15 mouse cellular contexts compared by ENCODE assay signal in the genomic region with DNA sequence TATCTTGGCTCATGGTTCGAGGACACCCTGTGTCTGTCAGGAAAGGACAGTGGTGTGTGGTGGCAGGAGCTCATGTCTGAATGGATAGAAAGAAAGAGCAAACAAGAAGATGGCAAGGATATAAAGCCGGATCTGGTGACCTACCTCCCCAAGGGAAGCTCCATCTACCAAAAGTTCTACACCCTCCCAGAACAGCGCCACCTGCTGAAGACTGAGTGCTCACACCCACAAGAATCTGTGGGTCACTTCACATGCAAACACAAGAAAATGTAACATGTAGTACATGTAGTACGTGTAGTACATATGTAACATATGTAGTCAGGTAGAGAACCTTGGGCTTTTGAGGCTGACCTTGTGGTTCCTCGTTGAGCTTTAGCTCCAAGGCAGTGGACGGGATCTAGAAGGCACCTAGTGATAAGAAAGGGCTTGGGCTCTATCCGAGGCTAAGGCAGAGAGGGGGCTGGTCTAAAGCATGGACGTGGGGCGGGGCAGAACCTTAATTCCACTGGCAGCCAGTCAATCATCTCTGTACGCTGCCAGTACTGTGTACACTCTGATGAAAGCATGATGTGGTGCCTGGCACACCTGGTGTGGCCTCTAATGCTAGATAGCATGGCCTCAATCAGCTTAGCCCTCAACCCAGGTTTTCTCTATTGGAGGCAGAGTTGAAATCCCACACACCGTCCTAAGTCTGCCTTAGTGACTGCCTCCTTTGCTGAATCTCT.
DNase-seq lines count a peak whose midpoint lies in the region; ATAC-seq and TF ChIP-seq lines count a peak whose summit lies in the region.
"Had no signal": no experiment of that assay in that cellular context is flagged by ENCODE, and none has a peak within 500 bp of the region (broad histone marks: within the 10 kb centered on the region; RNA-seq: fewer than 3 reads in every experiment).

No protein-coding gene starts in this region.

- no peak for ATAC-seq in forebrain, postnatal 0 days
- ATAC-seq in forebrain, embryonic 14.5 days = no peak
- no peak for ATAC-seq in lung, embryonic 14.5 days (ENCODE audit: insufficient read depth)
- peak; percentile 57; the same call in 1 of the 2 replicates for ATAC-seq in intestine, embryonic 16.5 days
- ATAC-seq in inflammation-experienced regulatory T-cells, adult 6 months = no peak

- peak; percentile 39; the same call in 1 of the 2 replicates for TF ChIP-seq CTCF in forebrain, postnatal 0 days (IDR thresholded peaks at IDR 0.05; ENCODE audit: low read depth)
- peak; percentile 36 for TF ChIP-seq CTCF in lung, embryonic 14.5 days (IDR thresholded peaks at IDR 0.05; ENCODE audit: low read depth)
- TF ChIP-seq CTCF in ES-Bruce4 (IDR thresholded peaks at IDR 0.05; ENCODE audit: low read depth, low read length) = peak; percentile 35

- H3K27me3 ChIP-seq in forebrain, postnatal 0 days (ENCODE audit: insufficient read depth, low read length) = no peaks in the 10 kb centered on the region
- H3K27me3 ChIP-seq in forebrain, embryonic 14.5 days (replicated peaks; ENCODE audit: control insufficient read depth, insufficient read depth, low read length) = no peaks in the 10 kb centered on the region
- no peaks in the 10 kb centered on the region for H3K27me3 ChIP-seq in lung, embryonic 14.5 days (ENCODE audit: insufficient read depth, low read length)
- no peaks in the 10 kb centered on the region for H3K27me3 ChIP-seq in ES-Bruce4 (ENCODE audit: control insufficient read depth, insufficient read depth, low read length, poor library complexity, severe bottlenecking)
- H3K27me3 ChIP-seq in intestine, embryonic 16.5 days (replicated peaks; ENCODE audit: control insufficient read depth, insufficient read depth, low read length) = no peaks in the 10 kb centered on the region
- H3K27me3 ChIP-seq: neural tube, embryonic 15.5 days had no signal

- no peak overlapping the region for H3K27ac ChIP-seq in forebrain, postnatal 0 days (ENCODE audit: low read depth, low read length)
- H3K27ac ChIP-seq in forebrain, embryonic 14.5 days (ENCODE audit: low read depth, low read length) = no peak overlapping the region
- H3K27ac ChIP-seq in lung, embryonic 14.5 days (ENCODE audit: low read depth) = no peak overlapping the region
- H3K27ac ChIP-seq in ES-Bruce4 (ENCODE audit: insufficient read depth, low read length) = no peak overlapping the region
- H3K27ac ChIP-seq in intestine, embryonic 16.5 days (ENCODE audit: low read length) = no peak overlapping the region
- H3K27ac ChIP-seq: forebrain, embryonic 10.5 days; limb, embryonic 13.5 days; neural tube, embryonic 15.5 days had no signal

- 85% methylated on average over 11 of the region's 11 CpGs for whole genome bisulfite sequencing in forebrain, postnatal 0 days
- 83% methylated on average over 11 of the region's 11 CpGs for WGBS in forebrain, embryonic 14.5 days
- 71% methylated on average over 11 of the region's 11 CpGs for WGBS in lung, embryonic 14.5 days
- 76% methylated on average over 11 of the region's 11 CpGs for WGBS in intestine, embryonic 16.5 days

- no peak for DNase-seq in forebrain, postnatal 0 days
- no peak for DNase-seq in forebrain, embryonic 14.5 days (ENCODE audit: low spot score)
- DNase-seq in lung, embryonic 14.5 days = no peak
- DNase-seq in lung, postnatal 4 days = no peak
- no peak for DNase-seq in layer of hippocampus, postnatal 14 days (ENCODE audit: low spot score in 2 of 2)
- DNase-seq: B cell, adult 2 months; cerebellum, adult 18-20 months; retina, postnatal 1 day had no signal

- H3K4me2 ChIP-seq in forebrain, postnatal 0 days (ENCODE audit: low read depth) = no peak overlapping the region
- no peak overlapping the region for H3K4me2 ChIP-seq in forebrain, embryonic 14.5 days (ENCODE audit: low read length)
- no peak overlapping the region for H3K4me2 ChIP-seq in lung, embryonic 14.5 days
- no peak overlapping the region for H3K4me2 ChIP-seq in intestine, embryonic 16.5 days (ENCODE audit: low read depth, low read length)
- H3K4me2 ChIP-seq: limb, embryonic 13.5 days had no signal

- no peaks in the 10 kb centered on the region for H3K36me3 ChIP-seq in forebrain, postnatal 0 days (ENCODE audit: insufficient read depth)
- H3K36me3 ChIP-seq in forebrain, embryonic 14.5 days (ENCODE audit: control insufficient read depth, insufficient read depth, low read length) = no peaks in the 10 kb centered on the region
- H3K36me3 ChIP-seq in lung, embryonic 14.5 days (ENCODE audit: insufficient read depth) = no peaks in the 10 kb centered on the region
- no peaks in the 10 kb centered on the region for H3K36me3 ChIP-seq in ES-Bruce4 (ENCODE audit: control insufficient read depth, insufficient read depth, low read length, poor library complexity, severe bottlenecking)
- H3K36me3 ChIP-seq in intestine, embryonic 16.5 days (ENCODE audit: control insufficient read depth, insufficient read depth, low read length) = no peaks in the 10 kb centered on the region
- H3K36me3 ChIP-seq: forebrain, embryonic 10.5 days; limb, embryonic 13.5 days; neural tube, embryonic 15.5 days had no signal

- H3K9ac ChIP-seq in forebrain, postnatal 0 days = no peak overlapping the region
- no peak overlapping the region for H3K9ac ChIP-seq in forebrain, embryonic 14.5 days (ENCODE audit: low read length)
- H3K9ac ChIP-seq in lung, embryonic 14.5 days = no peak overlapping the region
- H3K9ac ChIP-seq in ES-Bruce4 (ENCODE audit: low read depth, poor library complexity, severe bottlenecking) = no peak overlapping the region
- no peak overlapping the region for H3K9ac ChIP-seq in intestine, embryonic 16.5 days (ENCODE audit: low read depth, low read length)
- H3K9ac ChIP-seq: limb, embryonic 13.5 days; neural tube, embryonic 15.5 days had no signal

- TF ChIP-seq POLR2A in ES-Bruce4 (IDR thresholded peaks at IDR 0.05; ENCODE audit: insufficient read depth, low read length) = no peak

- TF ChIP-seq EP300 in ES-Bruce4 (IDR thresholded peaks at IDR 0.05; ENCODE audit: insufficient read depth, low read depth, low read length) = no peak

- H3K4me3 ChIP-seq in forebrain, postnatal 0 days (ENCODE audit: low read depth, low read length) = no peak overlapping the region
- H3K4me3 ChIP-seq in forebrain, embryonic 14.5 days (ENCODE audit: low read depth, low read length) = no peak overlapping the region
- H3K4me3 ChIP-seq in lung, embryonic 14.5 days (ENCODE audit: low read depth, low read length) = no peak overlapping the region
- H3K4me3 ChIP-seq in ES-Bruce4 (ENCODE audit: low read depth, low read length) = no peak overlapping the region
- H3K4me3 ChIP-seq in intestine, embryonic 16.5 days (ENCODE audit: low read length) = no peak overlapping the region
- H3K4me3 ChIP-seq: forebrain, embryonic 10.5 days; limb, embryonic 13.5 days; megakaryocyte, embryonic 14.5 days; neural tube, embryonic 15.5 days had no signal

- no peaks in the 10 kb centered on the region; the same call in 1 of the 2 replicates for H3K4me1 ChIP-seq in forebrain, postnatal 0 days (ENCODE audit: insufficient read depth)
- H3K4me1 ChIP-seq in forebrain, embryonic 14.5 days (ENCODE audit: control insufficient read depth, insufficient read depth, low read length) = peaks cover 5% of the 10 kb centered on the region; the same call in 1 of the 2 replicates
- no peaks in the 10 kb centered on the region for H3K4me1 ChIP-seq in lung, embryonic 14.5 days (ENCODE audit: insufficient read depth)
- H3K4me1 ChIP-seq in ES-Bruce4 (ENCODE audit: control insufficient read depth, insufficient read depth, low read length) = no peaks in the 10 kb centered on the region
- H3K4me1 ChIP-seq in intestine, embryonic 16.5 days (ENCODE audit: control insufficient read depth, insufficient read depth, low read length) = 0 out of 2 replicates have a peak, but pooled peaks cover 3% of the 10 kb centered on the region

- H3K9me3 ChIP-seq in forebrain, postnatal 0 days (ENCODE audit: low read length) = no peaks in the 10 kb centered on the region
- H3K9me3 ChIP-seq in forebrain, embryonic 14.5 days (replicated peaks; ENCODE audit: control insufficient read depth, low read length) = no peaks in the 10 kb centered on the region
- no peaks in the 10 kb centered on the region for H3K9me3 ChIP-seq in lung, embryonic 14.5 days (ENCODE audit: low read depth, low read length)
- H3K9me3 ChIP-seq in ES-Bruce4 (replicated peaks; ENCODE audit: control insufficient read depth, insufficient read depth, low read length, poor library complexity, severe bottlenecking) = no peaks in the 10 kb centered on the region
- H3K9me3 ChIP-seq in intestine, embryonic 16.5 days (ENCODE audit: control insufficient read depth, low read length) = no peaks in the 10 kb centered on the region
- H3K9me3 ChIP-seq: forebrain, embryonic 10.5 days; limb, embryonic 13.5 days; megakaryocyte, embryonic 14.5 days; neural tube, embryonic 15.5 days had no signal
